Mouse (Mus musculus) adrenal gland, adult (tissue): ENCODE data around the gene Nsun7.
"Not testable (repeated sequence)": the region's sequence is repeated elsewhere in the genome, so short reads cannot be mapped to it uniquely, and the experiment has no call there.

Experiments used
- DNase-seq, 2 experiments: peaks; one replicate each; pipeline ENCODE4 v3.0.0; 2022 to 2023; ENCODE audit warnings: low spot score in 1 of 2; ENCODE audit not compliant: inconsistent age in 2 of 2

Nsun7 gene

DNA sequence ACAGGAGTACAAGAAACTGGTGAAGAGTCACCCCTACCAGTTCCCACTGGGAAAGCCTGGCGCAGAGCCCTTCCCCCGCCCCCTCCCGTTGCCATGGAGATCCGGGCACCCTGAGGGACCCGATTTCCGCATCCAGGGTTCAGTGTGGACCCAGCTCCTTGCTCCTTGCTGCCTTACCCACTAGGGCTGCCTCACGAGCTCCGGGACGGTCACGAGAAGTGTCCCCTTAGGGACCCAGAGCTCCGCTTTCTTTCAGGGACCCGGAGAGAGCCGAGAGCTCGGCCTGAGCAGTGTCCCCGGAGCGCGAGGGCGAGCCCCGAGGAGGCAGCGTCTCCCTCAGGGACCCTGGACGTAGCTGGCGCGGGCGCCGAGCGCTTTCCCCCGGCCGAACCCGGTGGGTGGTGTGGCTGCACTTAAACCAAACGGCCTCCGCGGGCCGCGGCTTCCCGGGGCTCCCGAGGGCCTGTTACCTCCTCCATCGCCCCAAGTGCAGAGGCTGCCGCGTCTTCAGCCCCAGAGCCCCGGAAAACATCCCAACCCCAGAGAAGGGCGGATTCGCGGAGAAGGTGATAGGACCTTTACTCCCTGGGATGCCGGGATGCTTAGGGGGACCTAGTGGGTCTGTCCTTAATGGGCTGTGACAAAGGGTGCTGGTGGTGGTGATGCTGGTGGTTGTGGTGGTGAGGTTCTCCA is at the start of gene Nsun7:
Nsun7 (plus strand) TSS at position 142 of the 693 bp plus-strand sequence.
- DNase-seq: peak; percentile 85 to 95

DNA sequence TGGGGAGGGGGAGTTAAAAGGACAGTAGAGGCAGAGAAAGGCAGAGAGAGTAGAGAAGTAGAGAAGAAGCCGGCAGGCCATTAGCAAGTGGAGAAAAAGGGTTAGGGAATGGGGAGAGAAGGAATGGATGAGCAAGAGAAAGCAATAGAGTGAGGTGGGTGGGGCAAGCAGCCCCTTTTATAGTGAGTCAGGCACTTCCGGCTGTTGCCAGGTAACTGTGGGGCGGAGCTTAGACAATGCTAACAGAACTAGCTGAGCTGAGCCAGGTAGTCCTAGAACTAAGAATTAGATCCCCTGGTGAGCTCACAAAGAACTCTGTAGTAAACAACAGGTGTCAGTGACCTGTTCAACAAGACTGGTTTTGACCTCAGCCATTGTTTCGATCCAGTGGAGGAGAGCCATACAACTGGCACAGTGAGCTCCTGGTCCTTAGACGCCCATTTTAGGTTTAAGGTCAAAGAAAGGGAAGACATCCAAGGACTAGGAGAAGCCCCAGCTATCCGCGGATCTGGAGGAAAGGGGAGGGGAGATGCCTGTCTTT is 45.2 kb upstream of the Nsun7 start:
- no peak for DNase-seq

DNA sequence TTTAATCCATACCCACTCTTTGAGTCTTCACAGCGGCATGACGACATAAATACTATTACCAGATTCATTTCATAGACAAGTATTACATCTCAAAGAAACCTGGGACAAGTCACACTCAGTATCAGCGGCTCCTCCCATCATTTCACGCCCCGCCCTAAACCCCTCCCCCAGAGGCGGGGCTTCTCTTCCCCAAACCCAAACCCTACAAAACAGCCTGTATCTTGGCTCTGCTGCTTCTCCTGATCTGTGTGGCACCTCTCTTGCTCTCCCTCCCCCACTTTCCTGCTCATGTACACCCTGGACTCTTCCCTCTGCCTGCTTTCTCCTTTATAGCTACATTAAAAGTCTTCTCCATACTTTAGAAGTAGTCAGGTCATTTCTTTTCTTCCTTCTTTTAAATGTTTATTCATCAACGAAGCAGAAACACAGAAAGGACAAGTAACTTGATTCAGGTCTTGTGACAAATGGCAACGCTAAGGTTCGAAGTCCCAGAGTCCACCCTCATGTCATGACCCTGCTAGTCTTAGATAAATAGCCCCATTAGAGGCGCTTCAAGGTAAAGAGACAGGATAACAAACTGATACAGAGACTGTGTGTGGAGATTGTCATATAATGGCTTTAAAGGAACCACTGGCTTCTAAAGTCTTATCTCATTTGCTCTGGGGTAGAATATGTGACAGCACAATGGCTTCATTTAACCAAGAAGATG is 44.0 kb upstream of the Nsun7 start:
- no peak for DNase-seq

DNA sequence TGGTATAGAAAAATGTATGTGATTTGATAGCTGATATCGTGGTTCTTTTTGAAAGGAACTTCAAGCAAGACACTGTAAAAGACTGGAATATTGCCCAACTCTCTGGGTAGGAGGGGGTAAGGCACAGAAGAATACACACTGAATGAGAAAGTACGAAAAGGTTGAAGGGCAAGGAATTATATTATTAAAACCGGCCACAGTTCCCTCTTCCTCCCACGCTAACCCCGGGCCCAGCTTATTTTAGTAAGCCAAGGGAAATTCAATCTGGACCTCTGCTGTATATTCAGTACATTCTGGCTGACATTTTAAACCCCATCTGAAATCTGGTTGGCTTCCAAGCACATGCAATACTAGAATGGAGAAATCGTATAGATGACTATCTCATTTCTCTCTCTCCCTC is 40.0 kb upstream of the Nsun7 start:
- no peak for DNase-seq

DNA sequence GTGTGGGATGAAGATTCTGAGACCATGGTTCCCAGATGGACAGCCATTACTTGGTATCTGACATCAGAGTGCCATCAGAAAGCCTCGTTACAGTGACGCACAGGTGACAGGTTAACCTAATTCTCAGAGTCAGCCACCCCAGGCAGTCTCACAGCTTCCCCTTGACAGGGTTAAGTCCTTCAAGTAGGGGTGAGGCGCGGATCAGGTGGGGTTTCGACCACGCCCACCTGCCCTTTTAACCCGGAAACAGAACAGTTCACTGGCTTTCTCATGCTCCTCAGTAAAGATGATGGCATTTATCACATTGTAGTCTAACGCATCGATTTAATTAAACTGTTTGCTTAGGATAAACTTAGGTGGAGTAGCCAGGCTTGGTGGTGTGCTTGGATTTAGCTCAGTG is 39.1 kb upstream of the Nsun7 start:
- DNase-seq: no peak

DNA sequence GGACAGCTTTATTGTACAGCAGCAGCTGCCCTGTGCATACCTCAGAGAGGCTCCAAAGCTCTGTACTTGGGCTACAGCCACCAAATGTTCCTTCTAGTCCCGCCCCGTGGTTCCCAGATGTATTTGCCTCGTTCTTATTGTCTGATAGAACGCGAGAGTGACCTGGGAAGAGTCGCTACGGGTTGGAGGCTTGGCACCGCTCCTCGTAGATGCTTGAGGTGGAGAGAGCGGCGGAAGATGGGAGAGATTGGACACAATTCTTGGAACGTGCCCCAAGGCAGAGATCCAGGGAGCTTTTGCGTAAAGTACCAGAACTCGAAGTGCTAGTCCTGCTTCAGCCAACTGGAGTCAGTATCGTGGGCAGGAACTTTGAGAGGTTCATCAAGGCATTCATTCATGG is 36.8 kb upstream of the Nsun7 start:
- no peak for DNase-seq

DNA sequence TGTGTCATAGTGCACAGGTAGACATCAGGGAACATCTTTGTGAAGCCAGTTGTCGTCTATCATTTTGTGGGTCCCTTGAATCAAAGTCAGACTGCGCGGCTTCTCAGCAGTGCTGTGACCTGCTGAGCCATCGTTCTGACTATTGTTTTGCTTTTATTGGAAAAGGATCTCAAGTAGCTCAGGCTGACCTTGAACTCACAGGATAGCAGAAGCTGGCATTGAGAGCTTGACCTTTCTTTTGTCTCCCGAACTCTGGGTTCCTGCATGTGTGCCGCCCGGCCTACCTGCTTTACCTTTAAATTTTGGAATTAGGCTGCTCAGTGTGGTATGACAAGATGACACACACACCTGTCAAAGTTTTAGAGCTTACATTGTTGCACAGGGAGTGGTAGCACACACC is 33.2 kb upstream of the Nsun7 start:
- DNase-seq: no peak

DNA sequence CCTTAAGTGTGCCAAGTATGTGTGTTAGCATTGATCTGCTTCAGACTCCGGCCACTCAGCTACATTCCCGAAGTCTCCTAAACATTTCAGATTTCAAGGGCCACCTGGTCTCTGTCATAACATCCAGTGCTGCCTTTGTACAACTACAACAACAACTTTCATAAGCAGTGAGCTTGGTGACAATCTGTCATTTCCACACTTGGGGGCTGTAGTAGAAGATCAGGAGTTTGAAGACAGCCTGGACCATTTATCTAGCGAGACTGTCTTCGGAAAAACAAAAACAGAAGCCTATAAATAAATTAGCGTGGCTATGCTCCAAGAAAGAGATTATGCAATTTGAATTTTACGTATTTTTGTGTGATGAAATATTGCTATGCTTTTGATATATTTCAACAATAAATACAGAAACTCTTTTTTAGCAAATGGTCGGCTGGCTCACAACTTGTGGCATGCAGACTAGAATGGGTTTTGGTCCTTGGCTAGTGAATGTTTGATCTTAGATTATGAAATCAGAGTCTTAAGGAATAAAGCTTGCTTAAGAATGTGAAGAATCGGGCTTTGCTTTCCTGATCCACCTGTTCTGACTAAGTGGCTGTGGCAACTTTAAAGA is 27.9 kb upstream of the Nsun7 start:
- DNase-seq: peak in 1 of 2 experiments; percentile 63

DNA sequence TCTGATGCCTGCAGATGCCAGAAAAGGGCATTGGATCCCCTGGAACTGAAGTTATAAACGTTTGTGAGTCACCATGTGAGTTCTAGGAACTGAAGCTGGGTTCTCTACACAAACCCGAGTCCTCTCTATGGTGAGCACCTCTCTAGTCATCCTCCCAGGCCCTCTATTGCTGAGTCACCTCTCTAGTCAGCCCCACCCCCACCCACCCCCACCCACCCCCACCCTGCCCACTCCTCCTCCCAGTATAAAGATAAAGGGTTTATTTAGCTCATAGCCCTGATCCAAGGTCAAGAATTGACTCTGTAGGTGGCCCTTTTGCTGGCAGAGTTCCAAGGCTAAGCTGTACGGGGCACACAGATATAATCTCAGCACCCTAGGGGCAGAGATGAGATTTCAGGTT is 27.2 kb upstream of the Nsun7 start:
- peak in 1 of 2 experiments; percentile 65 for DNase-seq

DNA sequence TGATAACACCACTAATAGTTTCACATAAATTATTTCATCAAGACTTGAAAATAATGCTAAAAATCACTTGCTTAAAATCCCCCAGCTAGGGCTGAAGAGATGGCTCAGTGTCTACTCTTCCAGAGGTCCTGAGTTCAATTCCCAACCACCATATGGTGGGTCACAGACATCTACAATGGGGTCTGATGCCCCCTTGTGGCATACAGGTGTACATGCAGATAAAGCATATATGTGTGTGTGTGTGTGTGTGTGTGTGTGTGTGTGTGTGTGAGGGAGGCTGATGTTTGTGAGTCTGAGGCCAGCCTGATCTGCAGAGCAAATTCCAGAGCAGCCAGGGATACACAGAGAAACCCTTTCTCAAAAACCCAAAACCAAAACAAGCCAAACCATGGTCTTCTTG is 17.8 kb upstream of the Nsun7 start:
- peak in 1 of 2 experiments; percentile 73 for DNase-seq

DNA sequence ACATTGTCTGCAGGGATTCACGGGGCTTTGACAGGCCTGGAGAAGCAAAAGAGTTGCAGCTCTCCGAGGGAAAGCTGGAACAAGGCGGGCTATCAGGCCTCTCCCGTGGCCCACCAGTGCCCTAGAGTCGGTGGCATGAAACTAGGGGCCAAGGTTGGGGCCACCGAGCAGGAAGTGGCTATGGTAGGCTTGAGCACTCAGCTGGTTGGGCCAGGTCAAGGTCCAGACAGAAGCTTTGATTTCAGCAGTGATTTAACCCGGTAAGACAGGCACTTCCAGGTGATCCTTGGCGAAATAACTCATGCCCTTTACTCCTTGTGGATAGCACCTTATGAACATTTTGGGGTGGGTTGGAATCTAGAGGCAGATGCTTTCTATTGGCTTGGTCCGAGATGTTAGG is 16.2 kb upstream of the Nsun7 start:
- no peak for DNase-seq

DNA sequence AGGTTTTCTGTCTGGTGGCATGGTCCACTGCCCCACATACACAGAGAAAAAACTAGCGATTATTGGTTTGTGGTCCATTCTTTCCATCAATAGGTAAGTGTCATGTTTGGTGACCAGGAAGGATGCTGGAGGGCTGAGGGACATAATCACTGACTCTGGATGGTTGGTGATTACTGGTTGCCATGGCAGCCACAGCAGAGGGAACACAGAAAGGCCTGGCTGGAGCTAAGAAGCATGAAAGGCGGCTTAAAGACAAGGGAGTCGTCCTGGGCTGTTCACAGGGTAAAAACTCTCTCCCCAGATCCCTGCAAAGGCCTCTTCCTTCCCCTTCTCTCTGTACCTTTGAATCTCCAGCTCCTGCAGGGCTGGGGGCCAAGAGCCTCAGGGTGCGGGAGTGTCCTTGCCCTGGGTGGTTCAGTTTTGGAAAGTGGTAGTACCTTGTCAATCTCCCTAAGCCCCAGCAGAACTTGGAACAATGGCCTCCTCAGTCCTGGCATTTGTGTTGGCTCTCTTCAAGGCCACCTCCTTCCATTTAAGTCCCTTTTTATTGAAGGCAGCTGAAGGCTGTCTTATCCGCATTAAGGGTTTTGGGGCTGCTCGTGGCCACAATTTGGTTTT is 15.5 kb upstream of the Nsun7 start:
- DNase-seq: peak in 1 of 2 experiments; percentile 69

DNA sequence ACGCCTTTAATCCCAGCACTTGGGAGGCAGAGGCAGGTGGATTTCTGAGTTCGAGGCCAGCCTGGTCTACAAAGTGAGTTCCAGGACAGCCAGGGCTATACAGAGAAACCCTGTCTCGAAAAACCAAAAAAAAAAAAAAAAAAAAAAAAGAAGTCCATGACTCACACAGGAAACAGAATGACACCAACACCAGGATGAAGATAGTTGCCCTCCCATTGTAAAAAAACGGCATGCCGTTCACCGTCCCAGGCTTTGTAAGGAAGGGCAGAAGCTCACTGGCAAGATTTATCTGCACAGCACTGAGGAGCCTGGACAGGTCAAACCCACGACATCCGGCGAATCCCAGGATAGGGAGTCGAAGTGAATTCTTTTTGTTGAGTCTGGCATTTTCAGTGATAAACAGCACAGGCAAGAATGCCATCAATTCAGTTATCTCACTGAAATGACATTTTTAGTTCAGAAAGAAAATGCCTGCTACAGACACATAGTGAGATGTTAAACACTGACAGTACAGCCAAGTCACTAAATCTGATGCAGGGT is 13.7 kb upstream of the Nsun7 start:
- peak; percentile 73 to 88 for DNase-seq

DNA sequence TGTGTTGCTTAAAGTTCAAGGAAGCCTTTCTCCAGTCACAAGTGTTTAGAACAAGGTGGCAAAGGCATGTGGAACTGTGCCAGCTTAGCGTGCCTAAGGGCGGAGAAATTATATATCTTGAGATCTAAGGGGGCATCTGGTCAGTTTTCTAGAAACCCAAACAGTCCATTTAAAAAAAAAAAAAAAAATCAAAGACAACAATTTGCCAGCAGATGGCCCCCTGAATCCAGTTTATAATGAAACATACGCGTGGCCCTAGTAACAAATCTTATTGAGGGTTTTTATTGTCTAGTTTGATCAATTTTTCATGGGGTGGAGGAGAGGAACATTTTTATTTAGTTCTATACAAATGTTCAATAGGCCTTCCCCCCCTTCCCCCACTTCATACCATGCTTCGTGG is 6.5 kb upstream of the Nsun7 start:
- peak in 1 of 2 experiments; percentile 39 for DNase-seq

DNA sequence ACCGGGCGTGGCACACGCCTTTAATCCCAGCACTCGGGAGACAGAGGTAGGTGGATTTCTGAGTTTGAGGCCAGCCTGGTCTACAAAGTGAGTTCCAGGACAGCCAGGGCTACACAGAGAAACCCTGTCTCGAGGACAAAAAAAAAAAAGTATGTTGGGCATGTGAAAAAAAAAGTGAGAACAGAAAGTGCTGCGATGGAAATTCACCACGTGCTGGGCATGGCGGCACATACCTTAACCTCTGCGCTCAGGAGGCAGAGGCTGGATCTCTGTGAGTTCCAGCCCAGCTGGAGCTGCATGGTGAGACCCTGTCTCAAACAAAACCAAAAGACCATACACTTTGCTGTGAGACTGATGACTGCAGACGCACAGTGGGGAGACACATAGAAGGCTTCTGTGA is 4.7 kb upstream of the Nsun7 start:
- DNase-seq: no peak

DNA sequence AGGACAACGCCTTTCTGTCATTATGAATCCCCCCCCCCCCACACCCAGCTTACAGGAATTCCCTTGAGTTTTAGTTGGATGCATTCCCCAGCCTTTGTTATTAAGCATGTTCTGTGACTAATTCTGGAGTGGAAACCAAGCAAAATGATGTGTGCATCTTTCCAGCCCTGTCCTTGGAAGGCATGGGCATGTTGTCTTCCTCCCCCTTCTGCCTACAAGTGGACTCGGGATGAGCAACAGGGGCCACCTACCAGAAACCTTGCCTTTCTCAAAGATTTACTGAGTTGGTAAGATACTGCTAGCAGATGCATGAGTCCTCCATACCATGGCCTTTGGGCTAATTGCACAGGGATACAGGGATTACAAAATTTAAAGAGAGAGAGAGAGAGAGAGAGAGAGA is 697 bp upstream of the Nsun7 start:
- peak in 1 of 2 experiments; percentile 55 for DNase-seq

DNA sequence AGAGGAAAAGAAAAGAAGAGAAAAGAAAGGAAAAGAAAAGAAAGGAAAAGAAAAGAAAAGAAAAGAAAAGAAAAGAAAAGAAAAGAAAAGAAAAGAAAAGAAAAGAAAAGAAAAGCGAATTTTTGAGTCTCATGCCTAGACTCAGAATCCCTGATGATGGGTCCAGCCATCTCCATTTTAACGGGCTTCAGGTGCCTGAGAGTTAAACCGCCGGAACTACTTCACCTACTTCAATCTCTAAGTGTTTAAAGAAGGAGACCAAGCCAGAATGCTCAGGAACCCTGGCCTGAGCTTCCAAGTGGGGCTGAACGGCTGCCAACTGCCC is 304 bp upstream of the Nsun7 start:
- not testable (repeated sequence) for DNase-seq

DNA sequence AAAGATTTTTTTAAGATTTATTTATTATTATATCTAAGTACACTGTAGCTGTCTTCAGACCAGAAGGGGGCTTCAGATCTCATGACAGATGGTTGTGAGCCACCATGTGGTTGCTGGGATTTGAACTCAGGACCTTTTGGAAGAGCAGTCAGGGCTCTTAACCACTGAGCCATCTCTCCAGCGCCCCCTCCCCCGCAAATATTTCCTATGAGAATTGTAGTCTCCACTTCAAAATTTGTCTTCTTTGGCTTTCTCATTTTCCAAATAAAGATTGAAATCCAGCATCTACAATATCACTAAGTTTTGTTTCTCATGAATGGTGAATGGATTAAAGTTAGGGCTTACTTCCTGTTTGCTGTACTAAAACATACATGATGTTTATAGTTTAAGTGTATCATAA is 2.8 kb downstream of the Nsun7 start:
- DNase-seq: no peak

DNA sequence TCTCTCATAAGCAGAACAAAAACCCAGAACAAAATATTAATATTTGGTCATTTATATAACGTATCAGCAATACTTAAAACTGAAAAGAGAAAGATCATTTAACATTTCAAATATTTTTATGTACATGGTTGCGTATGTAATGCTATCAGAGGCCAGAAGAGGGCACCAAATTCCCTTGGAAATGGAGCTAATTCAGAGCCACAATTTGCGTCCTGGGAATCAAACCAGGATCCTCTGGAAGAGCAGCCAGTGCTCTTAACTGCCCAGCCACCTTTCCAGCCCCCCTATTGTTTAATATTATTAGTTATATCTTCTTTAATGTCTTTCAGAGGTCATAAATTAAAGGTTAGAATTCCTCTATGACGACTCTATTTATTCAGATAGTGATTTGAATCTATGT is 3.7 kb downstream of the Nsun7 start:
- DNase-seq: peak in 1 of 2 experiments; percentile 73

DNA sequence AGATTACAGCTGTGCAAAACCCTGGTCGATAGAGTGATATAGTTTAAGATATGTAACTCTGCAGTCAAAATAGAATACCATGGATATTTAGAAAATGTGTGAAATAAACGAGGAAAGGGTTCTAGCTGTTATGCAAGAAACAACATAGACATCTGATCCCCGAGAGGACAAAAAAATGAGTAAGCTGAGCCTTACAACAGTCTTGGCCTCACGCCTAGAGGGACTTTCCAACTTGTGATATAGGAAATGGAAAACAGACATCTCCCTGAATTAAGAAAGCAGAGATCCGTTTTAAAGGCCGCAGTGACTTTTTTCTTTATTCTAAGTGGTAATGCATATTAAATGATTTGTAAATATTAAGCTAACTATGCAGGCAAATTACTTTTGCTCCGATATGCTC is 9.9 kb downstream of the Nsun7 start:
- DNase-seq: peak in 1 of 2 experiments; percentile 78

DNA sequence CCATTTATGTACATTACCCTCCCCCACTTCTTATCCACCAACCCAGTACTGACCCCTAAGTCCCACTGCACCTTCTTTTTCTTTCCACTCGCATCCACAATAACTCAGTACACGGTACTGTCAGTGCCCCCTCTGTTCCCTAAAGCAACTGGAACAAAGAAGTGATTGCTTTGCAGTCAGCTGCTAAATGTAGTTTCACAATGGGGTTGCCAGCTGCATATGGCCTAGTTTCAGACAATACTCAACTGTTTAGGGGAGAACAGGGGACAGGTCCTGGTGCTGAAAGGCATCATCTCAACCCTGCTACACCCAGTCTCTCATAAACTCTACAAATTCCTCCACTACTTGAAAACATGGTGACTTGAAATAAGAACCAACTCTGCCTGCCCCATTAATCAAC is 11.4 kb downstream of the Nsun7 start:
- no peak for DNase-seq
